Mouse (Mus musculus) intestine, embryonic 16.5 days (tissue): ENCODE results near the gene Npas1. TPM values are rescaled to one million over a fixed set of nuclear protein-coding genes. Genes with fewer than 3 reads are reported as not detected.

Source experiments
- ATAC-seq: fragments of 200-750 bp; cut with Nextera tagmentation; 2 replicates; pipeline ENCODE4 v1.8.0; 2017; ENCODE audit warnings: moderate TSS enrichment, moderate library complexity
- H3K27ac ChIP-seq: fragments of 300-500 bp; sonication (generic); 2 replicates; pipeline ENCODE4 v1.5.1; 2014; ENCODE audit warnings: mild to moderate bottlenecking, low read length
- H3K27me3 ChIP-seq: fragments of 300-500 bp; sonication (generic); replicated peaks from 2 replicates; pipeline ENCODE4 v1.6.1; 2014; ENCODE audit warnings: low read length, control low read depth, mixed read lengths; ENCODE audit not compliant: control insufficient read depth, insufficient read depth
- H3K36me3 ChIP-seq: fragments of 300-500 bp; sonication (generic); 2 replicates; pipeline ENCODE4 v1.6.1; 2014; ENCODE audit warnings: low read length, control low read depth; ENCODE audit not compliant: control insufficient read depth, insufficient read depth
- H3K4me1 ChIP-seq: fragments of 300-500 bp; sonication (generic); 2 replicates; pipeline ENCODE4 v1.6.1; 2014; ENCODE audit warnings: low read length, control low read depth, mixed read lengths; ENCODE audit not compliant: control insufficient read depth, insufficient read depth
- H3K4me2 ChIP-seq: fragments of 300-500 bp; sonication (generic); 2 replicates; pipeline ENCODE4 v1.6.1; 2014; ENCODE audit warnings: low read depth, low read length, control low read depth
- H3K4me3 ChIP-seq: fragments of 300-500 bp; sonication (generic); 2 replicates; pipeline ENCODE4 v1.5.1; 2014; ENCODE audit warnings: mild to moderate bottlenecking, low read length
- H3K9ac ChIP-seq: fragments of 300-500 bp; sonication (generic); 2 replicates; pipeline ENCODE4 v1.6.1; 2014; ENCODE audit warnings: low read depth, low read length
- H3K9me3 ChIP-seq: fragments of 300-500 bp; sonication (generic); 2 replicates; pipeline ENCODE4 v1.6.1; 2016; ENCODE audit warnings: low read length, control low read depth; ENCODE audit not compliant: control insufficient read depth
- WGBS: fragments of 180-500 bp; shearing (Covaris S2); extraction: QIAGEN DNeasy Blood & Tissue Kit; methylation state at CpG from one replicate; pipeline ENCODE4 v1.1.7; 2014; 5-methylcytosine and 5-hydroxymethylcytosine counted together
- polyA plus RNA-seq: library from polyadenylated mRNA; unstranded; fragments of >200 nt; fragmentation: Nextera tagmentation; extraction: Ambion mirVana; gene quantifications from 2 replicates; pipeline ENCODE4 v1.2.1, GENCODE M21; 2015

Npas1 gene
- polyA plus RNA-seq, 1 experiment from 2014 or later = 0.27 TPM

GRCm38 (mm10) chr7:16499671-16500104, 22.2 kb upstream of the Npas1 start:
- Histone ChIP-seq H3K4me1 (no peaks in the 10 kb centered on the region), H3K36me3 (peaks cover 11% of the 10 kb centered on the region), H3K27ac (no peak overlapping the region), H3K4me3 (no peak overlapping the region), H3K27me3 (no peaks in the 10 kb centered on the region), H3K9me3 (no peaks in the 10 kb centered on the region), H3K4me2 (no peak overlapping the region), H3K9ac (no peak overlapping the region)
- 83% methylated on average over 6 of the region's 6 CpGs for WGBS
- ATAC-seq = 0 out of 2 replicates have a peak, but pooled peaks have one; percentile 23

- H3K9ac ChIP-seq = no peak overlapping the region
- WGBS = 78% methylated on average over 3 of the region's 3 CpGs
- no peaks in the 10 kb centered on the region for H3K9me3 ChIP-seq
- peaks cover 11% of the 10 kb centered on the region for H3K36me3 ChIP-seq
- no peaks in the 10 kb centered on the region for H3K27me3 ChIP-seq
- H3K4me3 ChIP-seq = no peak overlapping the region
- no peaks in the 10 kb centered on the region for H3K4me1 ChIP-seq
- no peak overlapping the region for H3K27ac ChIP-seq
- no peak overlapping the region for H3K4me2 ChIP-seq
- ATAC-seq = no peak
Measured at GRCm38 (mm10) chr7:16496260-16496659, 18.7 kb upstream of the Npas1 start.

GRCm38 (mm10) chr7:16493361-16493760, 15.8 kb upstream of the Npas1 start:
- no peaks in the 10 kb centered on the region for H3K4me1 ChIP-seq
- peaks cover 11% of the 10 kb centered on the region for H3K36me3 ChIP-seq
- 50% methylated on average over 2 of the region's 2 CpGs for WGBS
- no peak overlapping the region for H3K9ac ChIP-seq
- ATAC-seq = no peak
- no peak overlapping the region for H3K27ac ChIP-seq
- H3K4me3 ChIP-seq = no peak overlapping the region
- no peaks in the 10 kb centered on the region for H3K9me3 ChIP-seq
- H3K27me3 ChIP-seq = no peaks in the 10 kb centered on the region
- no peak overlapping the region for H3K4me2 ChIP-seq

GRCm38 (mm10) chr7:16492211-16492610, 14.7 kb upstream of the Npas1 start:
- Histone ChIP-seq H3K9me3 (no peaks in the 10 kb centered on the region), H3K4me1 (no peaks in the 10 kb centered on the region), H3K4me2 (no peak overlapping the region), H3K27ac (no peak overlapping the region), H3K36me3 (peaks cover 11% of the 10 kb centered on the region), H3K4me3 (no peak overlapping the region), H3K27me3 (no peaks in the 10 kb centered on the region), H3K9ac (no peak overlapping the region)
- 60% methylated on average over 3 of the region's 3 CpGs for WGBS
- no peak for ATAC-seq

GRCm38 (mm10) chr7:16491759-16492158, 14.2 kb upstream of the Npas1 start:
- 36% methylated on average over 3 of the region's 3 CpGs for WGBS
- H3K4me1 ChIP-seq = no peaks in the 10 kb centered on the region
- no peak overlapping the region for H3K9ac ChIP-seq
- no peaks in the 10 kb centered on the region for H3K27me3 ChIP-seq
- H3K4me2 ChIP-seq = no peak overlapping the region
- peaks cover 11% of the 10 kb centered on the region for H3K36me3 ChIP-seq
- no peaks in the 10 kb centered on the region for H3K9me3 ChIP-seq
- no peak overlapping the region for H3K27ac ChIP-seq
- no peak overlapping the region for H3K4me3 ChIP-seq
- 0 out of 2 replicates have a peak, but pooled peaks have one; percentile 44 for ATAC-seq

- Histone ChIP-seq H3K9me3 (no peaks in the 10 kb centered on the region), H3K4me3 (no peak overlapping the region), H3K9ac (no peak overlapping the region), H3K4me1 (no peaks in the 10 kb centered on the region), H3K27ac (no peak overlapping the region), H3K4me2 (no peak overlapping the region), H3K36me3 (no peaks in the 10 kb centered on the region), H3K27me3 (no peaks in the 10 kb centered on the region)
- 83% methylated on average over 9 of the region's 9 CpGs for WGBS
- ATAC-seq = no peak
Measured at GRCm38 (mm10) chr7:16489948-16490347, 12.4 kb upstream of the Npas1 start.

GRCm38 (mm10) chr7:16488816-16489215, 11.3 kb upstream of the Npas1 start:
- no peaks in the 10 kb centered on the region for H3K36me3 ChIP-seq
- no peak overlapping the region for H3K9ac ChIP-seq
- no peaks in the 10 kb centered on the region for H3K9me3 ChIP-seq
- no peak overlapping the region for H3K27ac ChIP-seq
- no peaks in the 10 kb centered on the region for H3K4me1 ChIP-seq
- H3K27me3 ChIP-seq = no peaks in the 10 kb centered on the region
- no peak overlapping the region for H3K4me3 ChIP-seq
- H3K4me2 ChIP-seq = no peak overlapping the region
- no peak for ATAC-seq

- 1% methylated on average over 34 of the region's 34 CpGs for WGBS
- Histone ChIP-seq H3K9ac (no peak overlapping the region), H3K4me1 (0 out of 2 replicates have a peak, but pooled peaks cover 8% of the 10 kb centered on the region), H3K27me3 (peaks cover 57% of the 10 kb centered on the region), H3K36me3 (no peaks in the 10 kb centered on the region), H3K4me2 (peak overlapping the region; percentile 71), H3K4me3 (peak overlapping the region; percentile 45), H3K27ac (no peak overlapping the region), H3K9me3 (no peaks in the 10 kb centered on the region)
- ATAC-seq = peak; percentile 58; the same call in 1 of the 2 replicates
Measured at GRCm38 (mm10) chr7:16476600-16476989, 933 bp downstream of the Npas1 start.

- WGBS = 2% methylated on average over 46 of the region's 59 CpGs
- H3K4me2 ChIP-seq = peak overlapping the region; percentile 71
Measured at GRCm38 (mm10) chr7:16475764-16476599, 1.5 kb downstream of the Npas1 start.

More at GRCm38 (mm10) chr7:16475764-16476599, 1.5 kb downstream of the Npas1 start:
- no peaks in the 10 kb centered on the region for H3K9me3 ChIP-seq
- no peak for ATAC-seq
- H3K27ac ChIP-seq = no peak overlapping the region
- peak overlapping the region; percentile 45 for H3K4me3 ChIP-seq
- no peaks in the 10 kb centered on the region for H3K36me3 ChIP-seq
- no peak overlapping the region for H3K9ac ChIP-seq
- H3K4me1 ChIP-seq = 0 out of 2 replicates have a peak, but pooled peaks cover 8% of the 10 kb centered on the region
- H3K27me3 ChIP-seq = peaks cover 62% of the 10 kb centered on the region
